Mouse (Mus musculus): ENCODE data around the gene Anxa8. TPM values are rescaled to one million over a fixed set of nuclear protein-coding genes. Genes with fewer than 3 reads are reported as not detected.

Anxa8 gene
- 0.14 TPM for polyA plus RNA-seq (2014; fragmentation: Illumina TruSeq; extraction: RNeasy Lipid Tissue Mini Kit (QIAGEN cat#74804); ENCODE audit: low read depth, low replicate concordance)

DNA sequence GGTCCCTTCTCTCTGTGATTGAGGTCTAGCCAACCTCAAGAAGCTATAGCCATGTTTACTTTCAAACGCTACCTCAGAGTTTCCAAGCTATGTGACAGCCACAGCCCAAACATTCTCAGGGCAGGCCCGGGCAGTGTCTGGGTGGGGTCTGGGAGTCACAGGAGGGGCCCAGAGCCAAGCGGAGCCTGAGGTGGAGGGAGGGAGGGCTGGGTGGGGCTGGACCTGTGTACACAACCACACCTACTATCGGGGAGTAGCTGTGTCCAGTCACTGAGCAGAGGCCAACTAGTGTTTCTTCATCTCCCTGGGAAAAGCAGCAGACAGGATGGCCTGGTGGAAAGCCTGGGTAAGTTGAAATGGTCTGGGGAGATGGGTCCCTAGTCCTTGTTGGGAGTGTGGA, at the start of gene Anxa8:
Anxa8 (plus strand) TSS at position 251 of the 400 bp plus-strand sequence.

DNA sequence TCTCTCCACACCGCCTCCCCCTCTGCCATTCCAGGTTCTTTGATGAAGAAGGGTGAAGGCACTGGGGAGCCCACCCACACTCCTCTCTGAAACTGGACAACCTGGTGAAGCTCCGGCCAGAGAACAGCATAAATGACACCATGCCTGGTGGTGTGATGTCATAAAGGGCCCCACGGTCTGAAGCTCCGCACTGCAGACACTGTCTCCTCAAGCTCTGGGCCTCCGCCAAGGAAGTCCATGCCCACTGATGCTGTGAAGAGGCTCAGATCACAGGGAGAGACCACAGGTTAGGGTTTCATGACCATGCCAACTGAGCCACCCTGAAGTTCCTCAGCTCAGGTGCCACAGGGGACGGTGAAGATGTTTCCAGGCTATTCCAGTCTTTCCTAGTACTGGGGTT, 33.3 kb upstream of the Anxa8 start, which contains the start of gene Antxrl:
Antxrl (plus strand) TSS at position 192 of the 400 bp plus-strand sequence.

DNA sequence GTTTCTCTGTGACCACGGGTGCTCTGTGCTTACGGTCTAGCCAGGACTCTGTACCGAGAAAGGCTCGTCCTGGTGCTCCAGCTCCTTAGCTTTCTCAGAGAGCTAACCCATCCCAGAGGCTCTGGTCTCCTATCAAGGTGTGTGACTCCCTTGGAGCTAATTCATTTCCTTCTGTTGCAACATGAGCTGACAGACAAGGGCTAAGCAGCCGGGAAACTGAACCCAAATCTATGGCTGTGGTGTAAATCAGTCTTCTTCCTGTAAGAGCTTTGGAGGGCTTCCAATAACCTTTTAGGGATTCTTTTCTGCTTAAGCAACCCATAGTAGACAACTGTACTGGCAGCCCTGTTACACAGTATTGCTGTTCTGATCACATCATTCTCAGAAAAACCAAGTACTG, 16.8 kb downstream of the Anxa8 start, which contains the start of gene A630023A22Rik:
A630023A22Rik (minus strand) TSS at position 154 of the 400 bp plus-strand sequence.

Other genes starting within 250 kb of the Anxa8 start
- 0.18 TPM for gene Gdf10, start 162.4 kb upstream of the Anxa8 start, polyA plus RNA-seq (2014; fragmentation: Illumina TruSeq; extraction: RNeasy Lipid Tissue Mini Kit (QIAGEN cat#74804); ENCODE audit: low read depth, low replicate concordance)
- gene Gdf2, start 144.9 kb upstream of the Anxa8 start, polyA plus RNA-seq (2014; fragmentation: Illumina TruSeq; extraction: RNeasy Lipid Tissue Mini Kit (QIAGEN cat#74804); ENCODE audit: low read depth, low replicate concordance), result not detected
- not detected for gene Rbp3, start 132.0 kb upstream of the Anxa8 start, polyA plus RNA-seq (2014; fragmentation: Illumina TruSeq; extraction: RNeasy Lipid Tissue Mini Kit (QIAGEN cat#74804); ENCODE audit: low read depth, low replicate concordance)
- gene Zfp488, start 107.2 kb upstream of the Anxa8 start, polyA plus RNA-seq (2014; fragmentation: Illumina TruSeq; extraction: RNeasy Lipid Tissue Mini Kit (QIAGEN cat#74804); ENCODE audit: low read depth, low replicate concordance), result 0.24 TPM
- gene Gm30083, start 70.8 kb upstream of the Anxa8 start, polyA plus RNA-seq (2014; fragmentation: Illumina TruSeq; extraction: RNeasy Lipid Tissue Mini Kit (QIAGEN cat#74804); ENCODE audit: low read depth, low replicate concordance), result 37.4 TPM
- 34.0 TPM for gene Gm5460, start 69.2 kb upstream of the Anxa8 start, polyA plus RNA-seq (2014; fragmentation: Illumina TruSeq; extraction: RNeasy Lipid Tissue Mini Kit (QIAGEN cat#74804); ENCODE audit: low read depth, low replicate concordance)
- gene Antxrl, start 33.3 kb upstream of the Anxa8 start, polyA plus RNA-seq (2014; fragmentation: Illumina TruSeq; extraction: RNeasy Lipid Tissue Mini Kit (QIAGEN cat#74804); ENCODE audit: low read depth, low replicate concordance), result 118 TPM
- gene A630023A22Rik, start 16.8 kb downstream of the Anxa8 start, polyA plus RNA-seq (2014; fragmentation: Illumina TruSeq; extraction: RNeasy Lipid Tissue Mini Kit (QIAGEN cat#74804); ENCODE audit: low read depth, low replicate concordance), result 4.1 TPM
- gene Npy4r, start 66.5 kb downstream of the Anxa8 start, polyA plus RNA-seq (2014; fragmentation: Illumina TruSeq; extraction: RNeasy Lipid Tissue Mini Kit (QIAGEN cat#74804); ENCODE audit: low read depth, low replicate concordance), result 0.06 TPM
- 0.06 TPM for gene Gprin2, start 115.7 kb downstream of the Anxa8 start, polyA plus RNA-seq (2014; fragmentation: Illumina TruSeq; extraction: RNeasy Lipid Tissue Mini Kit (QIAGEN cat#74804); ENCODE audit: low read depth, low replicate concordance)
- 0.24 TPM for gene Syt15, start 133.6 kb downstream of the Anxa8 start, polyA plus RNA-seq (2014; fragmentation: Illumina TruSeq; extraction: RNeasy Lipid Tissue Mini Kit (QIAGEN cat#74804); ENCODE audit: low read depth, low replicate concordance)
- 9.5 TPM for gene Shld2, start 224.5 kb downstream of the Anxa8 start, polyA plus RNA-seq (2014; fragmentation: Illumina TruSeq; extraction: RNeasy Lipid Tissue Mini Kit (QIAGEN cat#74804); ENCODE audit: low read depth, low replicate concordance)
- gene Glud1, start 224.7 kb downstream of the Anxa8 start, polyA plus RNA-seq (2014; fragmentation: Illumina TruSeq; extraction: RNeasy Lipid Tissue Mini Kit (QIAGEN cat#74804); ENCODE audit: low read depth, low replicate concordance), result 21.9 TPM